Mouse (Mus musculus): ENCODE measurements at regions not wholly inside any gene's neighbourhood (a gene's known extent, or its start where the extent isn't known, plus 50 kb on each side); places are given as distances from the start of the nearest gene placed in this dataset.

DNA sequence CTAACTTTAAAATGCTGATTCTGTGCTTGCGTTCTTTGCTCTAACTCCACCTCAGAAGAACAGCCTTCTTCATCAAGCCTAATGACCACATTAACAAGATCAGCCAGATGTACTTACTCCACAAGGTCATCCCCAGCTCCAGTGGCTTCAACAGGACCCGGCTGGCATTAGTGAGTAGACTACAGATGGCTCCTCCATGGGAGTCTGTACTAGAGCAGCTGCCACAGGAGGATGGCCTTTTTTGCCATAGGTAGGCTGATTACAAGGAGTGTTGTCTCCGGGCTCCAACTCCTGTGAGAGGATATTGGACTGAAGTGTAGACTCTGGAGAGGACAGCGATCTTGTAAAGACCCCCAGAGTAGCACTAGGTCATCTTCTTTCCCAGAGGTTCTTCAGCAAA is 729.7 kb downstream of the Galc start:
- DNase-seq (ENCODE audit: low read depth, low spot score) = no peak

DNA sequence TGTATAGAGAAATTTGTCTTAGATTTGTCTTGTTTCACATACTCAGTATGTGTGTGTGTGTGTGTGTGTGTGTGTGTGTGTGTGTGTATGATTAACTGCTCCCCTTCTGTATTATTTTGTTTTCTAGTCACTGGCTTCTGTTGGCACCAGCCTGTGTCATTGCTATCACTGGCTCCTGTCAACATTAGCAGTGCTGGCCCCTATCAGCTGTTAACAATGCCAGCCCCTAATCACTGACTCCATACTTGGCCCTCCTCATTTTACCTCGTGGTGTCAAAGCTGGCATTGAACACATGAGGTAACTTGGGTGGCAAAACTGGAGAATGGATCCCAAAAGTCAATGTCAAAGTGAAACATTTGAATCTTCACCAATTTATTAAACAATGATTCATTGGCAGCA is 733.3 kb downstream of the Galc start:
- DNase-seq (ENCODE audit: low read depth, low spot score) = no peak

DNA sequence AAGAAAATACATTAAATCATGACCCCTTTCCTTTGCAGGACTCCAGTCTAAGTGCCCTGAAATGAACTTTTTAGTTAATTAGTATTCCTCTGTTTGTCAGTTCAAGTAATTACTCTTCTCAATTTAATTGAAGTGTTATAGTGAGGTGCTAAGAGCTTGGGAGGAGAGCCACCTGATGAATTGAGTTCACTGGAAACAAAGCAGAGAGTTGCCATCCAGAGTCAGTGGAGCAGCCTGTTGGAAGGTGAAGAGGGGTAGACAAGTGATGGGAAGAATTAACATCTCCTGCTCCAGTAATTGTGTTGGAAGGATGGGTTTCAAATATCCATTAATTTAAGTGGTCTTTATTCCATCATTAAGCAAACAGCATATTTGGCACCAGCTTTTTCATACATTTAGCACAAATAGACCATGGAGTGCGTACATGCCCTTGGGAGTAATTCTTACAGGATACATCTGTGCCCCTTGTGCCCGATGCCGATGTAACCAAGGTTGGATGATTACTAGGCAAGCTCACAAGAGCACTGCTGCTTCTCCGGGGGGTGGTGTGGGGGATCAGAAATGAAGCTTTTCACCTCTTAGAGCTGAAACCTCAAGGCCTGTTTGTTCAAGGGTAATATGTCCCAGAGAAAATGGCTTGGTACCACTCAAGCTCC is 739.3 kb downstream of the Galc start:
- DNase-seq (ENCODE audit: low read depth, low spot score) = no peak

DNA sequence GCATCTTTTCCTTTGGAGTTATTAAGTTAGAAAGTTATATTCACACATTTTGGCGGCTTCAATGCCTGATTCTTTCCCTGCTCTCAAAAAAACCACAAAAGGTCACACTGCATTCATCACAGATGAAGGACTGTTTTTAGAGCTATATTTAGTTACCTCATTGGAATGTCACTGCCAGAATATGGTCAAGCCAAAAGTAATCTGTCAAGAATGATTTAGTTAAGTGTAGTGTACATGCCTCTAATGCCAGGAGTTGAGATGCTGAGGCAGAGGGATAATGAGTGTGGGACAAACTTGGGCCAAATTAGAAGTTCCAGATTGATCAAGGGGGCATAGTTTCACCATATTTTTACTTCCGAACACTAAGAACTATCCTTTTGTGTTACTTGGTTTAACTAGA is 741.7 kb downstream of the Galc start:
- peak; percentile 18 for DNase-seq (ENCODE audit: low read depth, low spot score)

DNA sequence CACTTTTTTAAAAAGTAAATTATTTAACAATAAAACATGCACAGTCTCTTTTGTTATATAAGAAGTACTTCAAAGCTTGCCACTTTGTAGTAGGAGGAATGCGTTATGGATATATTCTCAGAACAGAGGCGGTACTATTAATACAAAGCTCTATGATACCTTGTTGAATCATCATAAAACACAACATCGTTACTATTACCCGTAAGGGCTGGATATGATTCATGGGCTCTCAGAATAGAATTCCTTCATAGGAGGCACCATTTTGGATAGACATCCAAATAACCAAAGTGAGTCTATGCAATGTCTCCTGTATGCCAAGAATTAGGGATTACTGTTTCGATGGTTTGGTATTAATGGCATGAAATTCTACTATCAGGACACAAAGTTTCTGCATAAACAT is 743.5 kb downstream of the Galc start:
- no peak for DNase-seq (ENCODE audit: low read depth, low spot score)

DNA sequence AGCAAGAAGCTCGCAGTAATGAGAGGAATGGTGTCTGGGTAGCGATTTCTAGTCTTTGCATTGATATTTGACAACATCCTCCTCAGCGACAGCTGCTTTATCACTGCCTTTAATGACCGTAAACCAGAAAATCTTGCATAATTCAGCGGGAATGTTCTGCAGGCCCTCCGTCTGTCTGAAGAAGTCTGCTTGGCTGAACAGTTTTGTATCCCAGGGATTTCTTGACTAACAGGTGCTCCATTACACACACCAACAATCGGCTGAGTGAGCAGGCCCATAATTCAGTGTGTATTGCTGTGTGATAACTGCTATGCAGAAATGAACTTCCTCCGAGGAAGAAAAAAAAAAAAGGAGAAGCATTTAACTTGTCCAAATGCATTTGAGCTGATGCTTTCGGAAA is 747.4 kb downstream of the Galc start:
- DNase-seq (ENCODE audit: low read depth, low spot score) = no peak

DNA sequence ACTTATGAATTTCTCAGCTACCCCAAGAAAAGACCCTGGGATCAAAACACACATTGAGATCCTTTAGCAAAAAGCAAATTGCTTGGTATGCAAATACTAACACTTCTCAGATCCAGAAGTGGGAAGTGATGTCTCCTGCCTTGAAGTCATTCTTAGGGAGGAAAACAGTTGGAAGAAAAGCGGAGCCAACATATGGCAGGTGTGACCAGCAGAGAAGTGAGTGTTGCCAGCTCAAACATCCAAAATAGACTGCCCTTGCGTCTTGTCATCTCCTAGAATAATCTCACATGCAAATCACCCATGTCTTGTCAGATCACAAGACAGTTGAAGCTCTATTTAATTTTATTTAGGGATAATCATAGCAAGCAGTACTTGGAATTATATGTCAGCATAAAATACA is 757.8 kb downstream of the Galc start:
- DNase-seq (ENCODE audit: low read depth, low spot score) = no peak

DNA sequence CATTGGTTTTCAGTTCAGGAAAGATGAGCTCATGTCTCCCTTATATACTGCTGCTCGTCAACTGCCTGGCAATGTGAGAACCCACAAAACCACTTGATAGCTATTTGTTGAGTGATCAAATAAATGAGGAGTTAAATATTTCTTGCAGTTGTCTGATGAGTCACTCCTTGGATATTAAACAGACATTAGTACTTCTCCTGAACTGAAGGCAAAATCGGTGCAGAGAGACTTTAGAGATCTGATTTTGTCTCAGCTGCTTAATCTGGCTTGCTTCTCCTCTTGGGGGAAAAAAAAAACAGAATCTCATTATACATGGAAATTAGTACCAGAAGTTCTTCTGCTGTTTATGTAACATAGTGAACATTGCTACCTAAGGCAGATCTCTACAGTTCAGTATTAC is 775.7 kb downstream of the Galc start:
- DNase-seq (ENCODE audit: low read depth, low spot score) = no peak

DNA sequence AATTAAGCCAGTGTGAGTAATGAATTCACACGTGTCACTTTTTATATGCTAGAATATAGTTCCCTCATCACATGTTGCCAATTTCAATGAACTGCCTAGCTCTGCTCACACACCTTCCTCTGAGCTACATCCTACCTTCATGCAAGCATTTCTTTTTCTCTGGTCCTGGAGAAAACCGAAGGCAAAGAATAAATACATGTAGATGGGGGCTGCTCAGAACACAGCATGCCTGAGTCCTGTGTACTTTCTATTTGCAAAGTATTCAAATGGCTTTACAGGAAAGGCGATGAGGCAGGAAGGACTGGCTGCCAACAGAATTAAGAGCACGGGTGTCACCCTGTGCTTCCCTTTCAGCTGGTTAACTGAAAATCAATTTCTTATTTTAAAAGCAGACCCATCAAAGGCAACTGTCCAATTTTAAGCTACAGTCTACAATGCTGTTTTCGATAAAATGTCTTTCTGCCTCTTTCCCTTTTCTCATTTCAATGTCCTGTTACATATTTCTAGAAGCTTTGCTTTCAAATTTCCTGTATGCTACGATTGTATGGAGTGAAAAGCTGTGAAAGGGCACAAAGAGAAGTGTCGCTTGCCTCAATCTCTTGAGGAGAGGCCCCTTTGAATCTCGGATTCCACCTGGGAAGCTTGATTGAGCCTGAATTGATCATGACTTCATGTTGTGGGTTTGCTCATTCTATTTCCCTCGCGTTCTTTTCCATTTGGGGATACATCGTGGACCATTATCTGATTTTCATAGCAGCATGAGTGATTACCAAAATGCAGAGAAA is 782.6 kb downstream of the Galc start:
- DNase-seq (ENCODE audit: low read depth, low spot score) = no peak

DNA sequence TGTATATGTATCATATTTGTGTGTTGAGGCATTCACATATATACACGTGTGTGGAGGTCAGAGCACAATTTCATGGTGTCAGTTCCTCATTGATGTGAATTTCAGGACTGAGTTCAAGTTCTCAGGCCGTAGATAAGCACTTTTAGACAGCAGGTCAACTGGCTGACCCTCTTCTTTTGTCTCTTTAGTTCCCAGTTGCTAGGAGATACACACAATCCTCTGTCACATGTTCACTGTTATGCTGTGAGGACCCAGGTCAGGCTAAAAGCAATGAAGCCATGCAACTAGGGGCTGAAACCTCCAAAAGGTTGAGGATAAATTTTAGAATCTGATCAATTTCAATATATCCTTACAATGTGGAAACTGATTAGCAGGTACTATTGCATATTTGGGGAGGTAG is 783.5 kb downstream of the Galc start:
- DNase-seq (ENCODE audit: low read depth, low spot score) = no peak

DNA sequence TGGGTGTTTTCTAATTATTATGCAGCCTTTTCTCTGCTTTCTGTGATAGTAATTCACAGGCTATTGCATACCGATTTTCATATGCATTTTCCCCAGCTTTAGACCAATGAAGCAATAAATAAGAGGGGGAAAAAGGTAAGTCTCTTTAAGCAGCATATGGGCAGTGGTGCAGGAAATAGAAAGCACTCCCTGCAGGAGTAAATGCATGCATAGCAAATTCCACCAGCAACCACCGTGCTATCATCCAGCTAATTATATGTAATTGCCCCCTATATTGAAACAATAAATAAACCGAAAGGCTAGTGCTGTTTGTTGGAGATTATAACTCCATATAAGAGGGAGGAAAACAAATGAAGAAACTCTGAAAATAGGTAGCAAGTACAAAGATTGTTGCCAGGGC is 790.1 kb downstream of the Galc start:
- DNase-seq (ENCODE audit: low read depth, low spot score) = no peak

DNA sequence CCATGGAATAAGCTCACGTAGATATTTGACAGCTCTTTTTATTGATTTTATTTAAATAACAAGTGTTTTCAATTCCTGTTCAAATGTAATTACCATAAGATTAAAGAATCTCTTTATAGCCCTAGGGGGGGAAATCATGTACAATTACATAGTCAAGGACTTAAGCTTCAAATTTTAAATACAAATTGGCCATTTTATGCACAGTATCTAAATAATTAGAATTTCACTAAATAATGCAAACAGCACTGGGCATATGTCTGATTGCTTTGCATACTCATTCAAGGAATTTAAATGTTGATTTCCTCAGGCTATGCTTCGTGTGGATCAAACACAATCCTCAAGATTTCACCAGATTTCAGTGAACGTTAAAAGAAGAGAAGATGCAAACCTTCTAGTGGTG is 823.1 kb downstream of the Galc start:
- DNase-seq (ENCODE audit: low read depth, low spot score) = no peak

DNA sequence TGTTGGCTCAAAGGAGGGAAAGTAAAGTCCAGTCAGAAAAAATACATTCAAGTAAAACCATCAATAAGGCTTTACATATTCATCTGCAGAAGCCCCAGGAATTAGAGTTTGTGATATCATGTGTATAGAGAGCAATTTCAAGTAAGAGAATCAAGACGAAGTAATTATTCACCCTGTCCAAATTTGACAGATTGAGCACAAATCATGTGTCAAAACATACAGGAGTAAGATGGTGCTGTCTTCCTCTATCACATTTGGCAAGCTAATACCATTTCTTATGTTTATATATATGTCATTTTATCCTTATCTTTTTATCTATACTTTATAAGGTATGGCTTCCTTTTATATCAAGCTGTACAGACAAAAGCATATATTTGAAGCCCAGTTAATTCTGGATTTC is 825.2 kb downstream of the Galc start:
- no peak for DNase-seq (ENCODE audit: low read depth, low spot score)

DNA sequence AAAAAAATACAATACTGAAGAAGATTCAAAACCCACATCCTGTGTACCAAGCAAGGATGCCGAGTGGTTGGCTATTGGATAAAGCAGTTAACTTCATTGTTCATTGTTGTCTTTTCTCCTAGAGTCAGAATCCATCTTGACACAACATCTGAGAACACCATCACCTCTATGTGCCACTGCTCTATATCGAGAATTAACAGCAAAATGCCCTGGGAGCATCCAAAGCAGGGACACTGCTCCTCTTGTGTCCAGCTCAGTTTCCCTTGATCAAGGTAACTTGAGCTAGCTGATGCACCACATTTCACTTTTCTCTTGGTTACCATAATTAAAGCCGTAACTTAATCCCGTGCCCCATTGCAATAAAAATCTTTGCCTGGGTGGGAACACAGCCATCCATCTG is 826.6 kb downstream of the Galc start:
- DNase-seq (ENCODE audit: low read depth, low spot score) = no peak

DNA sequence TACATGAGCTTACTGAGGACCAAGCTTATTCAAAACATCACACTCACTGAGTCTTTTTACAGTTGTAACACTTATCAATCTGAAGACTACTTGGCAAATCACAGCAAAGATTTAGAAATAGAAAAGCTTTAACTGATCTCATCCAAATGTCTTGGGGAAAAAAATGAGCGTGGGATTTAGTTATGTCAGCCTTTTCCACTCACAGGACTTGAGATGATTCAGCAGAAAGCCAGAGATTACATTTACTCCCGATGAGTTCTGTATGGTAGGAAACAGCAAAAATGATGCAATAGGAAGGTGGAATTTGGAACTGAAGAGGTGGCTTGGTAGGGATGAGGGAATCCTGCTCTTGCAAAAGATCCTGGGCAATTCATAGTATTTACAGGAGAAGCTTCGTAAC is 831.0 kb downstream of the Galc start:
- DNase-seq (ENCODE audit: low read depth, low spot score) = no peak

DNA sequence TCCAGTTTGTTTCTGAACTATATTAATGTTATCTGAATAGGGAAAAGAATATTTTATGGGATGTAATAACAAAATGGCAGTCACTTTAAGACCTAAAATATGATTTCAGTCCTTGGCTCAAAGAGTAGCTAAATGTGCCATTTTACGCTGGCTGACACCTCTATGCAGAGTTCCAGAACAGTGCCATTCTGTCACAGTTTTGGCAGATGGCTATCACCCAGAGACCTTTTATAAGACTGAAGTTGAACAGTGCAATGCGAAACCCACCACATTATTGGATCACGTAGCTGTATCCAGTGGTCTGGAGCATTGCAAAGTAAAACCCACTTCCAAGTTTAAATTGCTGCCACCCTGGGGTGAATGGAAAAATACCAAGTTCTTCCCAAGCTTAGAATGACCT is 834.5 kb downstream of the Galc start:
- no peak for DNase-seq (ENCODE audit: low read depth, low spot score)

DNA sequence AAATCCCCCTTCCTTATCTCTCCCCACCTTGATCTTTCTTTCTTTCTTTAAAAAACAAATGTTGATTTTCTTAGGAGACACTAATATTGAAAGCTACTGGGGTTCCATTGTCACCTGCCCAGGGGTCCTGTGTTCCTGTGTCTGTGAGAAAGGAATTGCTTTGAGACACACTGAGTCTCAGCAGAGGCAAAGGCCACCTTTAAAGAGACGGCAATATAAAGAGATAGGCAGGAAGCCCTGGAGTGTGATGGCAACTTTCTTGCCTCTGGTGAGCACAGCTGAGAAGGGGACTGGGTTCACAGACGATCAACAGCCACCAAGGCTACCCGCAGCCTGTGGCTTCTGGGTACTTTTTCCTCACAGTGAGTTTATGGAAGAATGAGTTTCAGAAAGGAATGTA is 855.8 kb downstream of the Galc start:
- no peak for DNase-seq (ENCODE audit: low read depth, low spot score)

DNA sequence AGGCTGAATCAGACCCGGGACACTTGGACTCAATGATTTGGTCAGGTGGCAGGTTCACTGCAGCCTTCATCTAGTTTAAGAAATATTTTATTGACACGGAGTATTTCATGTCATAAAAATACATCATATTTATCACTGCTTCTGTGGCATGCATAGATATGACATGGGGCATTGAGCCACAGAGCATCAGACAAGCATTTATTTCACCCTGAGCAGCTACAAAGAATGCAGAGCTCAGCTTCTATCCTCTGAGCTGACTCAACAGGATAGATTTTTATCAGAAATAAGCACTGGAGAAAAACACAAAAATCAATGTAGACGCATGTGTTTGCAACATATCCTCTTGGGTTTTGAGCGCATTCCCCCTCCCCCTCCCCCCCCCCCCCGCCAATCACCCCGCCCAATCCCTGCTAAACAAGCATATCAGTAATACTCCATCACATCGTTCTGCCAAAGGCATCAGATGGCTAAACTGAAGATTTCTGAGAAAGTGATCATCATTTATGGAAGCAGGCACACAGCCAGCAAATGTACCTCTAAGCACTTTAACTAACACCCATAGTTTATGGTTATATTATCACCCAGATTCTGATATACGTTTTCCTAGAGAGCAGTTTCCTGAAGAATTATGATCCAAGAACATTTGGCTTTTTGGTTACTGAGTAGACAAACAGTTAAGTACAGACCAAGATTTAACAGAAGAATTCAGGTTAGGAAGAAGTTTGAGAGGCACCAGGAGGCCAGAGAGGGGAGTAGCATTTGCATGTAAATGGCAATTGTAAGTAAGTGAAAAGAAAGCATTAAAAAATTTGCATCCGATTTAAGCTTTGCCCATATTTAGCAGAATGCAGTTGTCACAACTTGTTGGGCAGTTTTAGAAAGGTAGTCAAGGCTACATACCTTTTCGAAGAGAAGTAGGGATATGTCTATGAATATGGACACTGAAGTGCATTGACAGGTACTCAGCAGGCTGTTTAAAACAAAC is 856.6 kb downstream of the Galc start:
- no peak for DNase-seq (ENCODE audit: low read depth, low spot score)

DNA sequence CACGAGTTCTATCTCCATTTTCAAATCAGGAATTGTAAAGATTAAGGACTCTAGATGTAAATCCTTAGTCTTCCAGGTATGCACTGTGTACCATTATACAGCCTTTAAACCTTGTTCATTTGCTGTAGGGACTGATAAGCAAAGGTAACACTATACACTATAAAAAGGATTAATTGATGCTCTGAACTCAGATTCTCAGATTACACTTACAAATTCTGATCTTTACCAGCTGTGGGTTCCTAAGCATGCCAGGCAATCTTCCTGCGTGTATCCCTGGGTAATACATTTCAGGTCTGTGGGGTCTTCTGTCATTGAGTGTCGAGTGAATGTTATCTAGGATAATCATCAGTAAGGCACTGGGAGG is 860.7 kb downstream of the Galc start:
- DNase-seq (ENCODE audit: low read depth, low spot score) = peak; percentile 7

DNA sequence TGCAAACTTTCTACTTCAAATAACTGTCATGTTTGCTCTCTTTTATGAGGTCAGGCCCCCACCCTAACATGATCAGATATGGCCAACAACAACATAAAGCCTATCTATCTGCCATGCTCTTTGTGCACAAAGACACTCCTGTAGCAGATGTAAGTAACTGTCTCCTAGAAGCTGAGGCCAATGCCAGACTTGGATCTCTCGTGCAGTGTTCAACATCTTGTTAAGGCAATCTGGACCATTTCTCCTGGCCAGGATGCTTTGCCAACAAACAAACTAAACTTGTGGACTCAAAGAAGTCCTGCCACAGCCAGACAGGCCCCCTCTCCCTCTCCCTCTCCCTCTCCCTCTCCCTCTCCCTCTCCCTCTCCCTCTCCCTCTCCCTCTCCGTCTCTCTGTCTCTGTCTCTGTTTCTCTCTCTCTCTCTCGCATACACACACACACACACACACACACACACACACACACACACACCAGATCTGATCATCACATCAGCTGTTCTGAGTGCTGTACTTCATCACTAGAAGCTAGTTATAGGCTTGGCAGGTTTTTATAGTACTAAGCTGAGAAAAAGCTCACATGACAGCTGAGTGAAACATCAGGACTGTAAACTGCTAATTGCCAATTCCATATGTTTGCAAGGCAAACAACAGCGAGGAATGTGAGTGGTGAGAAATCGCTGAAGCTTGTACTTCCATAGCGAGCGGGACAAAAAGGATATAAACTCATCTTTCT is 861.2 kb downstream of the Galc start:
- peak; percentile 3 for DNase-seq (ENCODE audit: low read depth, low spot score)

DNA sequence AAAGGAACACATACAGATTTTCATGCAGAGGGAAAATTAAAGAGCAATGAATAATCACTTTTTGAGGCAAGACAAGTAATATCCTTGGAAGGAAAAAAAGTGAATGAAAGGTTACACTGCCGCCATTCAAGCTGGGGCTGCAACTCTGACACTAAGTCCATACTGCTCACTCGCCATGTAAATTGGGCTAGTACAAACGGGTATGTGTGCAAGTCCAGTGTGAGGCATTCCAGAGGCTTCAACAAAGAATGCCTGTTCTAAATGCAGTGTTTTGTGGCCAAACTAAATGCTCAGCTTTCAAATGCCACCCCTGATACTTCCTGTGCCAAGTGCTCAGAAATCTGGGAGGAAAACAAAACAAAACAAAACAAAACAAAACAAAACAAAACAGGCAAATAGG is 897.5 kb downstream of the Galc start:
- peak; percentile 9 for DNase-seq (ENCODE audit: low read depth, low spot score)

DNA sequence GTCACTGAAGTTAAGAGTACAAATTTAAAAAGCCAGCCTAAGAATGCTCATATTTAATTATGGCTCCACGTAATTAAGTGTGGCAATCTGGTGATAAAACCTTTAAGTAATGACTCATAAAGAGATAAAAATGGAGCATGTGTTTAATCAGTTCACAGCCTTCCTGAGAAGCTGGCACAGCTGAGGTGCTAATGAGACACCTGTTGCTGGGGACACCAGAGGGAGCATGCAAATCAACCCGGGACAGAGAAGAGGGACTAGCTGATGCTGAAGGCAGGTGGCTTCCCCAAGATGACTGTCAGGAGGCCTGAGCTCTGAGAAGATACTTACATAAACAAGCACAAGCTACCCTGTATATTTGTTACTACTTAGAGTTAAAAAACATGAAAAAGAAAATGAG is 898.6 kb downstream of the Galc start:
- no peak for DNase-seq (ENCODE audit: low read depth, low spot score)
